In the genomic region with DNA sequence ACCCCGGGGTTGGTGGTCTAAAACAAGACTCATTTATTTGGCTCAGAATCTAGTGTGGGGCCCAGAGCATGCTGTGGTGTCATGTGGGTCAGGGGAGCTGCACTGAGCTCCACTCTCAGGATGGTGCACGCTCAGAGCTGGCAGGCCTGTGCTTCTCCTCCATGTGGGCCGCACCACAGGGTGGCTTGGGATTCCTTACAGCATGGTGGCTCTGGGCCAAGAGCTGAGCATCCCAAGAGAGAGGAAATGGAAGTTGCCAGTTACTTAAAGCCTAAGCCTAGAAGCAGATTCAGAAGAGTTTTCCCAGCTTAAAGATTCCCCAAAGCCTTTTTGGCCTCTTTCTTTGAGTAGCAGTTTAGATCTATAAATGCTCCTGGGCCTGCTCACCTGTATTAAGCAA, we compare ENCODE assay signal across 28 mouse cellular contexts.
DNase-seq lines count a peak whose midpoint lies in the region; ATAC-seq and TF ChIP-seq lines count a peak whose summit lies in the region.
"Had no signal": no experiment of that assay in that cellular context is flagged by ENCODE, and none has a peak within 500 bp of the region (broad histone marks: within the 10 kb centered on the region; RNA-seq: fewer than 3 reads in every experiment).

No protein-coding gene starts in this region.

- H3K27me3 ChIP-seq in hindbrain, postnatal 0 days (ENCODE audit: insufficient read depth, low read length), result no peaks in the 10 kb centered on the region; the same call in 1 of the 2 replicates
- peaks cover 55% of the 10 kb centered on the region for H3K27me3 ChIP-seq in hindbrain, embryonic 13.5 days
- H3K27me3 ChIP-seq in midbrain, embryonic 14.5 days (ENCODE audit: control insufficient read depth, insufficient read depth, low read length), result peaks cover 7% of the 10 kb centered on the region; the same call in 1 of the 2 replicates
- H3K27me3 ChIP-seq in midbrain, embryonic 16.5 days (ENCODE audit: control insufficient read depth, insufficient read depth, low read depth, low read length), result peaks cover 13% of the 10 kb centered on the region

- no peak for TF ChIP-seq CTCF in hindbrain, postnatal 0 days (IDR thresholded peaks at IDR 0.05; ENCODE audit: low read depth)

- H3K9ac ChIP-seq in hindbrain, postnatal 0 days (replicated peaks; ENCODE audit: low read length), result no peak overlapping the region
- H3K9ac ChIP-seq in hindbrain, embryonic 13.5 days, result no peak overlapping the region
- no peak overlapping the region for H3K9ac ChIP-seq in midbrain, embryonic 14.5 days (replicated peaks; ENCODE audit: low read length)
- H3K9ac ChIP-seq in midbrain, embryonic 16.5 days (ENCODE audit: low read depth, low read length), result no peak overlapping the region
- H3K9ac ChIP-seq: hindbrain, embryonic 12.5 days; liver, embryonic 14.5 days; neural tube, embryonic 12.5 days had no signal

- H3K9me3 ChIP-seq in hindbrain, postnatal 0 days (ENCODE audit: low read length), result no peaks in the 10 kb centered on the region
- no peaks in the 10 kb centered on the region for H3K9me3 ChIP-seq in hindbrain, embryonic 13.5 days
- H3K9me3 ChIP-seq in midbrain, embryonic 14.5 days (ENCODE audit: control insufficient read depth, low read length), result no peaks in the 10 kb centered on the region
- H3K9me3 ChIP-seq in midbrain, embryonic 16.5 days (replicated peaks; ENCODE audit: control insufficient read depth, low read length, poor library complexity, severe bottlenecking), result no peaks in the 10 kb centered on the region
- H3K9me3 ChIP-seq: G1E; hindbrain, embryonic 12.5 days; midbrain, embryonic 10.5 days; neural tube, embryonic 12.5 days had no signal

- H3K4me2 ChIP-seq in hindbrain, postnatal 0 days (ENCODE audit: low read depth, low read length), result no peak overlapping the region
- no peak overlapping the region for H3K4me2 ChIP-seq in hindbrain, embryonic 13.5 days
- no peak overlapping the region for H3K4me2 ChIP-seq in midbrain, embryonic 14.5 days (ENCODE audit: low read length)
- H3K4me2 ChIP-seq in midbrain, embryonic 16.5 days (ENCODE audit: low read length), result no peak overlapping the region
- H3K4me2 ChIP-seq: heart, embryonic 11.5 days; hindbrain, embryonic 12.5 days; neural tube, embryonic 12.5 days had no signal

- DNase-seq in adrenal gland, postnatal 10 days, result peak; percentile 27
- no peak for DNase-seq in adrenal gland, postnatal 36 days
- DNase-seq in hindbrain, postnatal 0 days (ENCODE audit: low spot score), result peak; percentile 32
- peak; percentile 15 for DNase-seq in midbrain, embryonic 14.5 days
- DNase-seq in NIH3T3 (ENCODE audit: low read depth), result peak; percentile 35
- DNase-seq in layer of hippocampus, postnatal 10 days (ENCODE audit: low spot score in 2 of 2), result no peak
- DNase-seq: cerebellum, adult 9-11 months; gastrocnemius, postnatal 25 days; heart, adult 11 months; heart, postnatal 36 days; layer of hippocampus, adult 9-11 months; liver; lung, adult 2 months; right cerebral cortex, postnatal 25 days; spleen, adult 18-20 months; thymus, adult 2 months; thymus, postnatal 36 days had no signal

- peaks cover 4% of the 10 kb centered on the region; the same call in 1 of the 2 replicates for H3K4me1 ChIP-seq in hindbrain, postnatal 0 days (ENCODE audit: insufficient read depth, low read length)
- peaks cover 34% of the 10 kb centered on the region for H3K4me1 ChIP-seq in hindbrain, embryonic 13.5 days (replicated peaks)
- peaks cover 24% of the 10 kb centered on the region for H3K4me1 ChIP-seq in midbrain, embryonic 14.5 days (ENCODE audit: control insufficient read depth, insufficient read depth, low read length)
- peaks cover 10% of the 10 kb centered on the region; the same call in 1 of the 2 replicates for H3K4me1 ChIP-seq in midbrain, embryonic 16.5 days (ENCODE audit: control insufficient read depth, insufficient read depth, low read length)

- no peak for ATAC-seq in hindbrain, postnatal 0 days
- no peak for ATAC-seq in hindbrain, embryonic 13.5 days (ENCODE audit: low FRiP score)
- no peak for ATAC-seq in midbrain, embryonic 14.5 days (ENCODE audit: low FRiP score, low TSS enrichment)
- ATAC-seq in midbrain, embryonic 16.5 days, result no peak
- ATAC-seq: intestine, postnatal 0 days had no signal

- H3K27ac ChIP-seq in hindbrain, postnatal 0 days, result no peak overlapping the region
- H3K27ac ChIP-seq in hindbrain, embryonic 13.5 days, result no peak overlapping the region
- no peak overlapping the region for H3K27ac ChIP-seq in midbrain, embryonic 14.5 days (replicated peaks; ENCODE audit: low read depth, low read length)
- no peak overlapping the region for H3K27ac ChIP-seq in midbrain, embryonic 16.5 days (ENCODE audit: low read length)
- H3K27ac ChIP-seq: hindbrain, embryonic 12.5 days; liver, embryonic 14.5 days; midbrain, embryonic 10.5 days; neural tube, embryonic 12.5 days had no signal

- H3K36me3 ChIP-seq in hindbrain, postnatal 0 days (ENCODE audit: insufficient read depth, low read length), result no peaks in the 10 kb centered on the region
- no peaks in the 10 kb centered on the region for H3K36me3 ChIP-seq in hindbrain, embryonic 13.5 days
- no peaks in the 10 kb centered on the region for H3K36me3 ChIP-seq in midbrain, embryonic 14.5 days (ENCODE audit: control insufficient read depth, insufficient read depth, low read length)
- no peaks in the 10 kb centered on the region for H3K36me3 ChIP-seq in midbrain, embryonic 16.5 days (ENCODE audit: control insufficient read depth, insufficient read depth, low read length)
- H3K36me3 ChIP-seq: G1E; hindbrain, embryonic 12.5 days; midbrain, embryonic 10.5 days; neural tube, embryonic 12.5 days had no signal

- 24% methylated on average over 3 of the region's 3 CpGs for WGBS in hindbrain, postnatal 0 days
- 34% methylated on average over 3 of the region's 3 CpGs for WGBS in hindbrain, embryonic 13.5 days
- WGBS in midbrain, embryonic 14.5 days, result 47% methylated on average over 3 of the region's 3 CpGs
- WGBS in midbrain, embryonic 16.5 days, result 30% methylated on average over 3 of the region's 3 CpGs

- H3K4me3 ChIP-seq in hindbrain, postnatal 0 days (ENCODE audit: low read length), result no peak overlapping the region
- H3K4me3 ChIP-seq in hindbrain, embryonic 13.5 days, result no peak overlapping the region
- no peak overlapping the region for H3K4me3 ChIP-seq in midbrain, embryonic 14.5 days (replicated peaks; ENCODE audit: low read depth, low read length)
- H3K4me3 ChIP-seq in midbrain, embryonic 16.5 days (ENCODE audit: low read depth, low read length), result no peak overlapping the region
- H3K4me3 ChIP-seq: erythroblast, embryonic 14.5 days; hindbrain, embryonic 12.5 days; midbrain, embryonic 10.5 days; myocyte; neural tube, embryonic 12.5 days had no signal

Comparison
In these comparisons a context has a peak if more than half of its experiments do, and no peak if none do; other contexts are left out.
1. DNase-seq: peak in adrenal gland, postnatal 10 days (single experiment), hindbrain, postnatal 0 days (single experiment), midbrain, embryonic 14.5 days (single experiment) and NIH3T3 (single experiment); none in adrenal gland, postnatal 36 days (0 of 2) and layer of hippocampus, postnatal 10 days (0 of 2).